Mouse (Mus musculus): ENCODE data around the gene Nprl3.
A peak's percentile ranks its signal among the peaks of the same experiment; 100 is the strongest.
"Not testable (repeated sequence)": the region's sequence is repeated elsewhere in the genome, so short reads cannot be mapped to it uniquely, and the experiment has no call there.

Gene Nprl3

GRCm38 (mm10) chr11:32224468-32225139 lies 42.9 kb downstream of the Nprl3 start:
- peak; percentile 65 for DNase-seq (ENCODE audit: low spot score)

GRCm38 (mm10) chr11:32223297-32223967 lies 44.1 kb downstream of the Nprl3 start:
- DNase-seq (ENCODE audit: low spot score): no peak

- no peak for DNase-seq (ENCODE audit: low spot score)
These were observed 44.8 kb downstream of the Nprl3 start for GRCm38 (mm10) chr11:32222570-32223194.

GRCm38 (mm10) chr11:32221951-32222409 lies 45.5 kb downstream of the Nprl3 start, which contains the start of gene Rhbdf1:
Rhbdf1 (minus strand) TSS chr11:32222300.
- DNase-seq (ENCODE audit: low spot score): no peak

- no peak for DNase-seq (ENCODE audit: low spot score)
These were observed 46.1 kb downstream of the Nprl3 start for GRCm38 (mm10) chr11:32221225-32221950.

GRCm38 (mm10) chr11:32220607-32221224 lies 46.8 kb downstream of the Nprl3 start:
- no peak for DNase-seq (ENCODE audit: low spot score)

- DNase-seq (ENCODE audit: low spot score): peak; percentile 56
These were observed 48.2 kb downstream of the Nprl3 start for GRCm38 (mm10) chr11:32219287-32219686.

GRCm38 (mm10) chr11:32218501-32219050 lies 48.9 kb downstream of the Nprl3 start:
- no peak for DNase-seq (ENCODE audit: low spot score)

GRCm38 (mm10) chr11:32216851-32217250 lies 50.7 kb downstream of the Nprl3 start:
- peak; percentile 79 for DNase-seq (ENCODE audit: low spot score)

GRCm38 (mm10) chr11:32215372-32216162 lies 51.9 kb downstream of the Nprl3 start:
- DNase-seq (ENCODE audit: low spot score): no peak

GRCm38 (mm10) chr11:32210623-32211022 lies 56.9 kb downstream of the Nprl3 start:
- no peak for DNase-seq (ENCODE audit: low spot score)

- DNase-seq (ENCODE audit: low spot score): peak; percentile 97
These were observed 62.2 kb downstream of the Nprl3 start, which contains the start of gene Snrnp25 for GRCm38 (mm10) chr11:32205058-32205873. Snrnp25 (plus strand) TSS chr11:32205415.

- DNase-seq (ENCODE audit: low spot score): no peak
These were observed 65.4 kb downstream of the Nprl3 start for GRCm38 (mm10) chr11:32201922-32202685.

- DNase-seq (ENCODE audit: low spot score): not testable (repeated sequence)
These were observed 66.5 kb downstream of the Nprl3 start for GRCm38 (mm10) chr11:32200992-32201391.

- no peak for DNase-seq (ENCODE audit: low spot score)
These were observed 67.4 kb downstream of the Nprl3 start, which contains the start of gene Il9r for GRCm38 (mm10) chr11:32200075-32200601. Il9r (minus strand) TSS chr11:32200279.

GRCm38 (mm10) chr11:32199230-32199629 lies 68.3 kb downstream of the Nprl3 start:
- DNase-seq (ENCODE audit: low spot score): no peak

GRCm38 (mm10) chr11:32198256-32198955 lies 69.1 kb downstream of the Nprl3 start:
- DNase-seq (ENCODE audit: low spot score): no peak

- no peak for DNase-seq (ENCODE audit: low spot score)
These were observed 69.7 kb downstream of the Nprl3 start for GRCm38 (mm10) chr11:32197766-32198165.

Data from layer of hippocampus, adult 11-12 months (tissue).